Mouse (Mus musculus): ENCODE results near the gene Sept10. TPM values are rescaled to one million over a fixed set of nuclear protein-coding genes. Genes with fewer than 3 reads are reported as not detected.
"Not testable (repeated sequence)": the region's sequence is repeated elsewhere in the genome, so short reads cannot be mapped to it uniquely, and the experiment has no call there.

Sept10 gene
- polyA plus RNA-seq, 1 experiment, result 30.1 TPM

GRCm38 (mm10) chr10:59115691-59116090 lies 106.0 kb downstream of the Sept10 start:
- H3K27ac ChIP-seq (ENCODE audit: insufficient read depth, low read length), result no peak overlapping the region
- TF ChIP-seq POLR2A (IDR thresholded peaks at IDR 0.05; ENCODE audit: low read depth, low read length) (no peak), CTCF (IDR thresholded peaks at IDR 0.05; ENCODE audit: borderline replicate concordance, insufficient read depth, low read length) (no peak)
- no peak overlapping the region for H3K4me3 ChIP-seq (ENCODE audit: insufficient read depth, low read length)
- H3K4me1 ChIP-seq (ENCODE audit: control insufficient read depth, insufficient read depth, low read length), result peaks cover 7% of the 10 kb centered on the region

- Histone ChIP-seq H3K27ac (ENCODE audit: insufficient read depth, low read length) (peak overlapping the region; percentile 58), H3K4me1 (ENCODE audit: control insufficient read depth, insufficient read depth, low read length) (peaks cover 7% of the 10 kb centered on the region), H3K4me3 (ENCODE audit: insufficient read depth, low read length) (no peak overlapping the region)
- TF ChIP-seq POLR2A (IDR thresholded peaks at IDR 0.05; ENCODE audit: low read depth, low read length) (no peak), CTCF (IDR thresholded peaks at IDR 0.05; ENCODE audit: borderline replicate concordance, insufficient read depth, low read length) (no peak)
Observed at GRCm38 (mm10) chr10:59114535-59115291, 106.9 kb downstream of the Sept10 start.

GRCm38 (mm10) chr10:59113386-59113785 lies 108.3 kb downstream of the Sept10 start:
- Histone ChIP-seq H3K4me3 (ENCODE audit: insufficient read depth, low read length) (no peak overlapping the region), H3K27ac (ENCODE audit: insufficient read depth, low read length) (no peak overlapping the region), H3K4me1 (ENCODE audit: control insufficient read depth, insufficient read depth, low read length) (peaks cover 7% of the 10 kb centered on the region)
- no peak for TF ChIP-seq CTCF (IDR thresholded peaks at IDR 0.05; ENCODE audit: borderline replicate concordance, insufficient read depth, low read length)
- TF ChIP-seq POLR2A (IDR thresholded peaks at IDR 0.05; ENCODE audit: low read depth, low read length), result no peak

- peaks cover 7% of the 10 kb centered on the region for H3K4me1 ChIP-seq (ENCODE audit: control insufficient read depth, insufficient read depth, low read length)
- no peak overlapping the region for H3K27ac ChIP-seq (ENCODE audit: insufficient read depth, low read length)
- no peak for TF ChIP-seq CTCF (IDR thresholded peaks at IDR 0.05; ENCODE audit: borderline replicate concordance, insufficient read depth, low read length)
- no peak for TF ChIP-seq POLR2A (IDR thresholded peaks at IDR 0.05; ENCODE audit: low read depth, low read length)
- H3K4me3 ChIP-seq (ENCODE audit: insufficient read depth, low read length), result no peak overlapping the region
Observed at GRCm38 (mm10) chr10:59112755-59113154, 108.9 kb downstream of the Sept10 start.

- H3K4me1 ChIP-seq (ENCODE audit: control insufficient read depth, insufficient read depth, low read length), result peaks cover 7% of the 10 kb centered on the region
- TF ChIP-seq POLR2A (IDR thresholded peaks at IDR 0.05; ENCODE audit: low read depth, low read length), result no peak
- TF ChIP-seq CTCF (IDR thresholded peaks at IDR 0.05; ENCODE audit: borderline replicate concordance, insufficient read depth, low read length), result no peak
- H3K4me3 ChIP-seq (ENCODE audit: insufficient read depth, low read length), result no peak overlapping the region
- H3K27ac ChIP-seq (ENCODE audit: insufficient read depth, low read length), result no peak overlapping the region
Observed at GRCm38 (mm10) chr10:59110386-59110785, 111.3 kb downstream of the Sept10 start.

- TF ChIP-seq POLR2A (IDR thresholded peaks at IDR 0.05; ENCODE audit: low read depth, low read length) (no peak), CTCF (IDR thresholded peaks at IDR 0.05; ENCODE audit: borderline replicate concordance, insufficient read depth, low read length) (peak; percentile 67)
- Histone ChIP-seq H3K4me1 (ENCODE audit: control insufficient read depth, insufficient read depth, low read length) (peaks cover 1% of the 10 kb centered on the region; the same call in 1 of the 2 replicates), H3K4me3 (ENCODE audit: insufficient read depth, low read length) (no peak overlapping the region), H3K27ac (ENCODE audit: insufficient read depth, low read length) (no peak overlapping the region)
Observed at GRCm38 (mm10) chr10:59109015-59109414, 112.6 kb downstream of the Sept10 start.

- H3K27ac ChIP-seq (ENCODE audit: insufficient read depth, low read length), result no peak overlapping the region
- no peak overlapping the region for H3K4me3 ChIP-seq (ENCODE audit: insufficient read depth, low read length)
- no peaks in the 10 kb centered on the region for H3K4me1 ChIP-seq (ENCODE audit: control insufficient read depth, insufficient read depth, low read length)
- no peak for TF ChIP-seq CTCF (IDR thresholded peaks at IDR 0.05; ENCODE audit: borderline replicate concordance, insufficient read depth, low read length)
- TF ChIP-seq POLR2A (IDR thresholded peaks at IDR 0.05; ENCODE audit: low read depth, low read length), result no peak
Observed at GRCm38 (mm10) chr10:59106644-59107043, 115.0 kb downstream of the Sept10 start.

- TF ChIP-seq CTCF (IDR thresholded peaks at IDR 0.05; ENCODE audit: borderline replicate concordance, insufficient read depth, low read length) (no peak), POLR2A (IDR thresholded peaks at IDR 0.05; ENCODE audit: low read depth, low read length) (no peak)
- H3K4me3 ChIP-seq (ENCODE audit: insufficient read depth, low read length), result no peak overlapping the region
Observed at GRCm38 (mm10) chr10:59105885-59106284, 115.8 kb downstream of the Sept10 start.

GRCm38 (mm10) chr10:59104683-59105082 lies 117.0 kb downstream of the Sept10 start:
- no peak overlapping the region for H3K4me3 ChIP-seq (ENCODE audit: insufficient read depth, low read length)
- no peak overlapping the region for H3K27ac ChIP-seq (ENCODE audit: insufficient read depth, low read length)
- H3K4me1 ChIP-seq (ENCODE audit: control insufficient read depth, insufficient read depth, low read length), result no peaks in the 10 kb centered on the region
- no peak for TF ChIP-seq CTCF (IDR thresholded peaks at IDR 0.05; ENCODE audit: borderline replicate concordance, insufficient read depth, low read length)
- no peak for TF ChIP-seq POLR2A (IDR thresholded peaks at IDR 0.05; ENCODE audit: low read depth, low read length)

More at GRCm38 (mm10) chr10:59105885-59106284, 115.8 kb downstream of the Sept10 start:
- Histone ChIP-seq H3K4me1 (ENCODE audit: control insufficient read depth, insufficient read depth, low read length) (no peaks in the 10 kb centered on the region), H3K27ac (ENCODE audit: insufficient read depth, low read length) (no peak overlapping the region)

- H3K4me3 ChIP-seq (ENCODE audit: insufficient read depth, low read length); H3K4me1 ChIP-seq (ENCODE audit: control insufficient read depth, insufficient read depth, low read length); H3K27ac ChIP-seq (ENCODE audit: insufficient read depth, low read length): not testable (repeated sequence)
Observed at GRCm38 (mm10) chr10:59103076-59103475, 118.6 kb downstream of the Sept10 start.

All from embryonic fibroblast, embryonic 13.5 days (primary cell).